Mouse (Mus musculus) E14TG2a.4 (cell line): ENCODE measurements at regions not wholly inside any gene's neighbourhood (a gene's known extent, or its start where the extent isn't known, plus 50 kb on each side); places are given as distances from the start of the nearest gene placed in this dataset.

Source experiments
- CTCF ChIP-seq: conservative IDR thresholded peaks from 2 replicates; pipeline ENCODE4 v1.5.1; 2014; ENCODE audit warnings: low read length
- NANOG ChIP-seq: IDR thresholded peaks from 2 replicates; pipeline ENCODE4 v1.6.1; 2014; ENCODE audit warnings: borderline replicate concordance, low read length, mixed read lengths
- POU5F1 ChIP-seq: IDR thresholded peaks from 2 replicates; pipeline ENCODE4 v1.6.1; 2014; ENCODE audit warnings: low read length, borderline replicate concordance

GRCm38 (mm10) chr4:124520309-124520708 lies 90.3 kb downstream of the 3100002H09Rik start:
- no peak for TF ChIP-seq CTCF
- TF ChIP-seq NANOG = no peak
- TF ChIP-seq POU5F1 = no peak
